Mouse (Mus musculus) ES-E14 (cell line): ENCODE measurements around the gene Acot1. TPM values are rescaled to one million over a fixed set of nuclear protein-coding genes. Genes with fewer than 3 reads are reported as not detected.
A peak's percentile ranks its signal among the peaks of the same experiment; 100 is the strongest.

Experiments used
- DNase-seq: peaks from one replicate; pipeline ENCODE4 v3.0.0-alpha.2; 2013; ENCODE audit warnings: low read depth, low spot score
- H3K27ac ChIP-seq: 2 replicates; pipeline ENCODE4 v1.5.1; 2012; ENCODE audit warnings: low read depth, mild to moderate bottlenecking, low read length, moderate library complexity, mixed read lengths; ENCODE audit not compliant: poor library complexity, insufficient read depth, severe bottlenecking
- H3K36me3 ChIP-seq: 2 replicates; pipeline ENCODE4 v1.6.1; 2012; ENCODE audit warnings: mild to moderate bottlenecking, low read length, moderate library complexity, mixed read lengths; ENCODE audit not compliant: control insufficient read depth, poor library complexity, insufficient read depth, severe bottlenecking
- H3K4me1 ChIP-seq, 2 experiments: fragments of 150-350 bp in 1 of 2; sonication (generic) in 1 of 2; 2 replicates each; pipeline ENCODE4 v1.6.1; 2012; ENCODE audit warnings: low read length in 2 of 2, mild to moderate bottlenecking in 1 of 2, mixed read lengths in 1 of 2; ENCODE audit not compliant: control insufficient read depth in 2 of 2, insufficient read depth in 2 of 2, poor library complexity in 1 of 2
- H3K4me3 ChIP-seq, 2 experiments: fragments of 150-350 bp in 1 of 2; sonication (generic) in 1 of 2; 2 replicates each; pipeline ENCODE4 v1.5.1; 2012; ENCODE audit warnings: low read length in 2 of 2, low read depth in 1 of 2, mild to moderate bottlenecking in 1 of 2, mixed read lengths in 1 of 2; ENCODE audit not compliant: insufficient read depth in 1 of 2, poor library complexity in 1 of 2, severe bottlenecking in 1 of 2
- H3K9ac ChIP-seq: 2 replicates; pipeline ENCODE4 v1.6.1; 2012; ENCODE audit warnings: low read depth, mild to moderate bottlenecking, low read length, mixed read lengths; ENCODE audit not compliant: poor library complexity, insufficient read depth, severe bottlenecking
- H3K9me3 ChIP-seq: fragments of 150-350 bp; sonication (generic); 2 replicates; pipeline ENCODE4 v1.6.1; 2012; ENCODE audit warnings: low read depth, mild to moderate bottlenecking, low read length; ENCODE audit not compliant: control insufficient read depth, insufficient read depth
- CHD2 ChIP-seq: IDR thresholded peaks from 2 replicates; pipeline ENCODE4 v1.6.1; 2014; ENCODE audit warnings: mild to moderate bottlenecking, low read depth, low read length, inconsistent platforms
- HCFC1 ChIP-seq: IDR thresholded peaks from 2 replicates; pipeline ENCODE4 v1.6.1; 2012; ENCODE audit warnings: low read length, inconsistent platforms, borderline replicate concordance; ENCODE audit not compliant: insufficient read depth
- MAFK ChIP-seq: IDR thresholded peaks from 2 replicates; pipeline ENCODE4 v1.6.1; 2014; ENCODE audit warnings: mild to moderate bottlenecking, low read depth, low read length, inconsistent platforms; ENCODE audit not compliant: insufficient read depth
- ZC3H11A ChIP-seq: IDR thresholded peaks from 2 replicates; pipeline ENCODE4 v1.6.1; 2012; ENCODE audit warnings: low read depth, mild to moderate bottlenecking, inconsistent platforms, low read length, borderline replicate concordance
- ZNF384 ChIP-seq: IDR thresholded peaks from 2 replicates; pipeline ENCODE4 v1.6.1; 2012; ENCODE audit warnings: low read depth, low read length, inconsistent platforms
- in situ Hi-C, 2 experiments: fragments of 600-800 bp; cut with MboI; formaldehyde crosslinking; loops; one replicate each; pipeline ENCODE4 v1.15.1; 2025; ENCODE audit warnings: low sequenced_read_pairs in 2 of 2, inconsistent platforms in 1 of 2; ENCODE audit not compliant: unreplicated experiment in 2 of 2
- total RNA-seq: library from RNA; depleted of rRNA; stranded (reverse); fragments of 300-350 nt; gene quantifications from 2 replicates; pipeline ENCODE4 v1.2.3, GENCODE M21; 2012; rRNA removed

The Acot1 gene
- total RNA-seq, 1 experiment = 10.2 TPM

DNA sequence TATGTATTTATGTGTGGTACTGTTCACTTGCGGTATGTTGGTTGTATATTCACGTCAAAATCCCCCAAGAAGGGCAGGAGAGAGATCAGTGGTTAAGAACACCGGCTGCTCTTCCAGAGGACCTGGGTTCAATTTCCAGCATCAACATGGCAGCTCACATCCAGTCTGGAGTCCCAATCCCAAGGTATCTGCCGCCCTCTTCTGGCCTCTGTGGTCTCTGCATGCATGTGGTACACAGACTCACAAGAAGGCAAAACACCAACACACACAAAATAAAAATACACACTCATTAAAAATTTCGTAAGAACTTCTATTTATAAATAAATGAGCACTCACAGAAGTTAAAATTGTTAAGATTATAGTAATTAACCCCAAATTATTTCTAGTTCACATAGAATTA lies 53.9 kb downstream of the Acot1 start:
- peaks cover 0 to 2% of the 10 kb centered on the region in 2 experiments; a peak in 1 of 4 replicates for H3K4me1 ChIP-seq
- no peaks in the 10 kb centered on the region for H3K36me3 ChIP-seq
- no peaks in the 10 kb centered on the region for H3K9me3 ChIP-seq
- in situ Hi-C loops = no loop called here
- H3K4me3 ChIP-seq = no peak overlapping the region
- no peak overlapping the region for H3K27ac ChIP-seq
- peak; percentile 67 for DNase-seq
- TF ChIP-seq ZC3H11A = peak; percentile 91
- TF ChIP-seq ZNF384 = no peak
- TF ChIP-seq CHD2 = no peak
- no peak overlapping the region for H3K9ac ChIP-seq

DNA sequence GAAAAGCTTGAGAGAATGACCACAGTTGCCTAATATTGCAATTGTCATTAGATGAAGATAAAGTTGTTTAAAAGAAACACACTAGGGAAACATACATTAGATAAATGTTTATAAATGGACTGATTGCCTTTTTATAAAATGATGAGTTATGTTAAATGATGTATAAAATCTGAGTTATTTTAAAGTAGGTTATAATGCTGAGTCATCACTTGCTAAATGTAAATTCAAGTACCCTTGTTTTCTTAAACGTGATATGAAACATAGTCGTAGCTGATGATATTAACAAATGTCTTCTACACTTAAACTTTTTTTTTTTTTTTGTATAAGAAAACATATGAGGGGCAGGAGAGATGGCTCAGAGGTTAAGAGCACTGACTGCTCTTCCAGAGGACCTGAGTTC lies 54.5 kb downstream of the Acot1 start:
- DNase-seq = no peak
- peaks cover 0 to 2% of the 10 kb centered on the region in 2 experiments; a peak in 1 of 4 replicates for H3K4me1 ChIP-seq
- H3K4me3 ChIP-seq = no peak overlapping the region
- no peaks in the 10 kb centered on the region for H3K36me3 ChIP-seq
- no peaks in the 10 kb centered on the region for H3K9me3 ChIP-seq
- in situ Hi-C loops = no loop called here
- H3K9ac ChIP-seq = no peak overlapping the region
- no peak for TF ChIP-seq CHD2
- no peak for TF ChIP-seq ZNF384
- TF ChIP-seq MAFK = peak; percentile 90
- no peak overlapping the region for H3K27ac ChIP-seq

DNA sequence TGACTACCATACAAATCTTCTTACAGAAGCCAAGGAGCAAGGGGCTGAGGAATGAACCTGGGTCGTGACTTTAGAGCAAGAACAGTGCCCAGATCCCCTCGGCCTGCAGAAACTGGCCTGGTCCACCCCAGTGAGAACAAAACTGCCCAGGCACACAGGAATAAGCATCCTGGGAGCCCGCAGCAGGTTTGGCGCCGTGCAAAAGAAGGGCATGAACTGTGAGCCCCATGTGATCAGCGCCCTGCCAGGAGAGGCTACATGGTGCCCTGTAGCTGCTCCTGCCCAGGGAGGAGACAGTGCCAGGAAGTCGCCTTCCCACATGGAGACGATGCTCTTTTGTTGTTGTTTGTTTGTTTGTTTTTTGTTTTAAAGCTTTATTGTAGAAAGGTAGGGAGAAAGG lies 55.3 kb downstream of the Acot1 start:
- DNase-seq = no peak
- no peak for TF ChIP-seq CHD2
- no peak for TF ChIP-seq ZC3H11A
- no peak for TF ChIP-seq MAFK
- TF ChIP-seq HCFC1 = no peak
- TF ChIP-seq ZNF384 = no peak
- Histone ChIP-seq H3K4me3 (no peak overlapping the region), H3K9me3 (no peaks in the 10 kb centered on the region), H3K27ac (no peak overlapping the region), H3K4me1 (peaks cover 0 to 2% of the 10 kb centered on the region in 2 experiments; a peak in 1 of 4 replicates), H3K9ac (no peak overlapping the region), H3K36me3 (no peaks in the 10 kb centered on the region)
- in situ Hi-C loops = no loop called here

DNA sequence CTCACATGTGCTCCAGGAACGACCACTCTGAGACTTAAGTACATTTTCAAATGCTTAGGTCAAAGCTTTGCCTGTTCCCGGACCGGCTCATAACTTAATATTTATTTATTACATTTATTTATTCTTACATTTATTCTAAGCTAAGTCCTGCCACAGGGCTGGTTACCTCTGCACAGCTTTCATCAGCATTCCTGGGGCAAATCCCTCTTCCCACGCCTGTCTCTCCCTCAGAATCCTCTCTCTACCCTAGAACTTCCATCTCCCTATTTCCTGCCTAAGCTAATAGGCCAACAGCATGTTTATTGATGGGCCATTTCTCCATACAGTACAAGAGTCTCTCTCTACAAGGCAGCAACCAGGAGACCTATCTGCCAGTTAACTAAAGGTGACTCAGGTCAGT lies 58.5 kb downstream of the Acot1 start:
- Histone ChIP-seq H3K27ac (no peak overlapping the region), H3K9me3 (no peaks in the 10 kb centered on the region), H3K4me3 (no peak overlapping the region), H3K4me1 (no peaks in the 10 kb centered on the region), H3K9ac (no peak overlapping the region), H3K36me3 (no peaks in the 10 kb centered on the region)
- DNase-seq = no peak
- TF ChIP-seq MAFK = no peak
- no peak for TF ChIP-seq ZNF384
- no peak for TF ChIP-seq HCFC1
- TF ChIP-seq CHD2 = no peak
- in situ Hi-C loops = no loop called here

Other genes with a start within 250 kb of the Acot1 start
- 0.62 and 1.9 TPM in 2 replicates for gene Papln, start 245.9 kb upstream of the Acot1 start, total RNA-seq
- gene Numb, start 87.6 kb upstream of the Acot1 start, total RNA-seq = 17.2 and 18.2 TPM in 2 replicates
- gene Riox1, start 58.9 kb upstream of the Acot1 start, total RNA-seq = 22.6 and 24.9 TPM in 2 replicates
- gene Heatr4, start 24.6 kb upstream of the Acot1 start, total RNA-seq = not detected in 2 replicates
- 3.7 and 4.1 TPM in 2 replicates for gene Acot2, start 21.6 kb upstream of the Acot1 start, total RNA-seq
- gene Acot4, start 28.9 kb downstream of the Acot1 start, total RNA-seq = 0.04 and 0.05 TPM in 2 replicates
- not detected in 2 replicates for gene Gm49366, start 29.4 kb downstream of the Acot1 start, total RNA-seq
- 0.27 and 0.32 TPM in 2 replicates for gene Acot3, start 42.7 kb downstream of the Acot1 start, total RNA-seq
- not detected in 2 replicates for gene Acot5, start 59.8 kb downstream of the Acot1 start, total RNA-seq
- gene Acot6, start 91.2 kb downstream of the Acot1 start, total RNA-seq = 0.36 and 0.58 TPM in 2 replicates
- 3.0 and 3.5 TPM in 2 replicates for gene Dnal1, start 104.9 kb downstream of the Acot1 start, total RNA-seq
- 0.80 and 1.5 TPM in 2 replicates for gene Pnma1, start 139.0 kb downstream of the Acot1 start, total RNA-seq
- 9.6 and 19.3 TPM in 2 replicates for gene Elmsan1, start 209.4 kb downstream of the Acot1 start, total RNA-seq